In genomic region chr13:23740910-23741309, GRCm38 (mm10) we compare ENCODE assay signal across 9 mouse cellular contexts. TPM values are rescaled to one million over a fixed set of nuclear protein-coding genes. Genes with fewer than 3 reads are reported as not detected.
A peak's percentile ranks its signal among the peaks of the same experiment; 100 is the strongest.
DNase-seq lines count a peak whose midpoint lies in the region; ATAC-seq lines count a peak whose summit lies in the region.
"Had no signal": no experiment of that assay in that cellular context is flagged by ENCODE, and none has a peak within 500 bp of the region (broad histone marks: within the 10 kb centered on the region; RNA-seq: fewer than 3 reads in every experiment).

No protein-coding gene starts in this region.

- 47% methylated on average over 5 of the region's 5 CpGs for WGBS in kidney, embryonic 15.5 days
- WGBS in hindbrain, embryonic 13.5 days, result 72% methylated on average over 5 of the region's 5 CpGs
- WGBS in midbrain, embryonic 12.5 days, result 63% methylated on average over 5 of the region's 5 CpGs

- no peaks in the 10 kb centered on the region for H3K27me3 ChIP-seq in kidney, embryonic 15.5 days
- no peaks in the 10 kb centered on the region for H3K27me3 ChIP-seq in hindbrain, embryonic 13.5 days
- no peaks in the 10 kb centered on the region for H3K27me3 ChIP-seq in midbrain, embryonic 12.5 days

- H3K36me3 ChIP-seq in kidney, embryonic 15.5 days, result no peaks in the 10 kb centered on the region
- no peaks in the 10 kb centered on the region for H3K36me3 ChIP-seq in hindbrain, embryonic 13.5 days
- H3K36me3 ChIP-seq in midbrain, embryonic 12.5 days, result no peaks in the 10 kb centered on the region

- no peak for ATAC-seq in kidney, embryonic 15.5 days (replicated peaks; ENCODE audit: low FRiP score)
- no peak for ATAC-seq in hindbrain, embryonic 13.5 days (ENCODE audit: low FRiP score)
- no peak for ATAC-seq in midbrain, embryonic 12.5 days (ENCODE audit: low FRiP score, low read depth)
- ATAC-seq in megakaryocyte progenitor cell, adult 5-6 weeks (replicated peaks; ENCODE audit: poor library complexity), result no peak

- peak overlapping the region; percentile 100 for H3K27ac ChIP-seq in kidney, embryonic 15.5 days
- H3K27ac ChIP-seq in hindbrain, embryonic 13.5 days, result no peak overlapping the region
- peak overlapping the region; percentile 95; the same call in 1 of the 2 replicates for H3K27ac ChIP-seq in midbrain, embryonic 12.5 days (replicated peaks)

- peak overlapping the region; percentile 89 for H3K4me2 ChIP-seq in kidney, embryonic 15.5 days
- H3K4me2 ChIP-seq in hindbrain, embryonic 13.5 days, result peak overlapping the region; percentile 94; the same call in 1 of the 2 replicates
- H3K4me2 ChIP-seq in midbrain, embryonic 12.5 days (replicated peaks), result peak overlapping the region; percentile 95

- H3K4me1 ChIP-seq in kidney, embryonic 15.5 days, result peaks cover 19% of the 10 kb centered on the region
- H3K4me1 ChIP-seq in hindbrain, embryonic 13.5 days (replicated peaks), result peaks cover 23% of the 10 kb centered on the region
- peaks cover 31% of the 10 kb centered on the region for H3K4me1 ChIP-seq in midbrain, embryonic 12.5 days

- peak overlapping the region; percentile 61 for H3K4me3 ChIP-seq in kidney, embryonic 15.5 days (replicated peaks)
- no peak overlapping the region for H3K4me3 ChIP-seq in hindbrain, embryonic 13.5 days
- H3K4me3 ChIP-seq in midbrain, embryonic 12.5 days, result no peak overlapping the region

- no peak for DNase-seq in kidney, postnatal 10 days
- DNase-seq in ZHBTc4 (ENCODE audit: low read depth, low spot score), result peak; percentile 27
- DNase-seq in thymus, adult 18-20 months, result no peak
- DNase-seq in adrenal gland, postnatal 36 days, result no peak
- DNase-seq: gastrocnemius, postnatal 36 days had no signal

- H3K9ac ChIP-seq in kidney, embryonic 15.5 days, result peak overlapping the region; percentile 80; the same call in 1 of the 2 replicates
- no peak overlapping the region for H3K9ac ChIP-seq in hindbrain, embryonic 13.5 days
- H3K9ac ChIP-seq in midbrain, embryonic 12.5 days (replicated peaks), result no peak overlapping the region

- H3K9me3 ChIP-seq in kidney, embryonic 15.5 days (replicated peaks), result no peaks in the 10 kb centered on the region
- no peaks in the 10 kb centered on the region for H3K9me3 ChIP-seq in hindbrain, embryonic 13.5 days
- no peaks in the 10 kb centered on the region for H3K9me3 ChIP-seq in midbrain, embryonic 12.5 days

RNA-seq across cellular contexts. Expression of gene Hist1h1c, which starts 2.3 kb away (rescaled TPM):
- polyA plus RNA-seq in kidney, embryonic 15.5 days (2015; fragmentation: Nextera tagmentation; extraction: Ambion mirVana), result 24.1 and 27.2 TPM in 2 replicates
- 8.8 and 9.7 TPM in 2 replicates for polyA plus RNA-seq in hindbrain, embryonic 13.5 days (2015; fragmentation: Nextera tagmentation; extraction: Ambion mirVana)
- 13.6 and 14.0 TPM in 2 replicates for polyA plus RNA-seq in midbrain, embryonic 12.5 days (2016; fragmentation: Nextera tagmentation; extraction: Ambion mirVana)
- total RNA-seq in megakaryocyte progenitor cell, adult 5-6 weeks (2015), result 103 and 110 TPM in 2 replicates
- 686 and 791 TPM in 2 replicates for total RNA-seq in megakaryocyte progenitor cell, adult 5-6 weeks (2017)
- 100 to 1,000 TPM; 145 to 279 TPM for total RNA-seq in adrenal gland, postnatal 36 days (2021)

RNA-seq across cellular contexts. Expression of gene Hist1h3c, which starts 4.5 kb away (rescaled TPM):
- polyA plus RNA-seq in kidney, embryonic 15.5 days (2015; fragmentation: Nextera tagmentation; extraction: Ambion mirVana), result 12.6 and 13.5 TPM in 2 replicates
- polyA plus RNA-seq in hindbrain, embryonic 13.5 days (2015; fragmentation: Nextera tagmentation; extraction: Ambion mirVana), result 1.3 and 1.9 TPM in 2 replicates
- 7.9 and 9.3 TPM in 2 replicates for polyA plus RNA-seq in midbrain, embryonic 12.5 days (2016; fragmentation: Nextera tagmentation; extraction: Ambion mirVana)
- 88.8 and 93.1 TPM in 2 replicates for total RNA-seq in megakaryocyte progenitor cell, adult 5-6 weeks (2015)
- total RNA-seq in megakaryocyte progenitor cell, adult 5-6 weeks (2017), result 555 and 756 TPM in 2 replicates
- total RNA-seq in adrenal gland, postnatal 36 days (2021), result 10 to 100 TPM; 20.5 to 26.8 TPM

RNA-seq across cellular contexts. Expression of gene Hist1h2bb, which starts 5.6 kb away (rescaled TPM):
- 3.8 and 4.5 TPM in 2 replicates for polyA plus RNA-seq in kidney, embryonic 15.5 days (2015; fragmentation: Nextera tagmentation; extraction: Ambion mirVana)
- 0.86 and 1.7 TPM in 2 replicates for polyA plus RNA-seq in hindbrain, embryonic 13.5 days (2015; fragmentation: Nextera tagmentation; extraction: Ambion mirVana)
- polyA plus RNA-seq in midbrain, embryonic 12.5 days (2016; fragmentation: Nextera tagmentation; extraction: Ambion mirVana), result 2.5 and 4.5 TPM in 2 replicates
- 232 TPM in 2 replicates for total RNA-seq in megakaryocyte progenitor cell, adult 5-6 weeks (2015)
- 3,020 and 3,268 TPM in 2 replicates for total RNA-seq in megakaryocyte progenitor cell, adult 5-6 weeks (2017)
- 10 to 100 TPM; 34.0 to 41.3 TPM for total RNA-seq in adrenal gland, postnatal 36 days (2021)

RNA-seq across cellular contexts. Expression of gene Hist1h2ab, which starts 10.0 kb away (rescaled TPM):
- polyA plus RNA-seq in kidney, embryonic 15.5 days (2015; fragmentation: Nextera tagmentation; extraction: Ambion mirVana), result 39.2 and 44.8 TPM in 2 replicates
- 10.5 and 12.7 TPM in 2 replicates for polyA plus RNA-seq in hindbrain, embryonic 13.5 days (2015; fragmentation: Nextera tagmentation; extraction: Ambion mirVana)
- polyA plus RNA-seq in midbrain, embryonic 12.5 days (2016; fragmentation: Nextera tagmentation; extraction: Ambion mirVana), result 53.0 and 53.2 TPM in 2 replicates
- 28.1 and 45.4 TPM in 2 replicates for total RNA-seq in megakaryocyte progenitor cell, adult 5-6 weeks (2015)
- total RNA-seq in megakaryocyte progenitor cell, adult 5-6 weeks (2017), result 2,397 and 3,405 TPM in 2 replicates
- 10 to 100 TPM; 58.1 to 68.0 TPM for total RNA-seq in adrenal gland, postnatal 36 days (2021)

RNA-seq across cellular contexts. Expression of gene Hist1h3b, which starts 11.2 kb away (rescaled TPM):
- polyA plus RNA-seq in kidney, embryonic 15.5 days (2015; fragmentation: Nextera tagmentation; extraction: Ambion mirVana), result 10.8 and 11.3 TPM in 2 replicates
- polyA plus RNA-seq in hindbrain, embryonic 13.5 days (2015; fragmentation: Nextera tagmentation; extraction: Ambion mirVana), result 4.2 and 4.4 TPM in 2 replicates
- 14.7 and 16.1 TPM in 2 replicates for polyA plus RNA-seq in midbrain, embryonic 12.5 days (2016; fragmentation: Nextera tagmentation; extraction: Ambion mirVana)
- total RNA-seq in megakaryocyte progenitor cell, adult 5-6 weeks (2015), result 332 and 371 TPM in 2 replicates
- total RNA-seq in megakaryocyte progenitor cell, adult 5-6 weeks (2017), result 579 and 647 TPM in 2 replicates
- 10 to 100 TPM; 54.7 to 79.9 TPM for total RNA-seq in adrenal gland, postnatal 36 days (2021)
